Mouse (Mus musculus) liver, adult 2 months (tissue): ENCODE data around the gene Abhd14a.
"Not testable (repeated sequence)": the region's sequence is repeated elsewhere in the genome, so short reads cannot be mapped to it uniquely, and the experiment has no call there.

Experiments
- CTCF ChIP-seq: fragments of 200-500 bp; IDR thresholded peaks from 2 replicates; pipeline ENCODE4 v1.5.1; 2011; ENCODE audit warnings: low read depth, low read length, control low read depth
- POLR2A ChIP-seq: fragments of 200-500 bp; IDR thresholded peaks from 2 replicates; pipeline ENCODE4 v1.6.1; 2011; ENCODE audit warnings: low read length, control low read depth; ENCODE audit not compliant: insufficient read depth; ENCODE audit errors: extremely low read depth

DNA sequence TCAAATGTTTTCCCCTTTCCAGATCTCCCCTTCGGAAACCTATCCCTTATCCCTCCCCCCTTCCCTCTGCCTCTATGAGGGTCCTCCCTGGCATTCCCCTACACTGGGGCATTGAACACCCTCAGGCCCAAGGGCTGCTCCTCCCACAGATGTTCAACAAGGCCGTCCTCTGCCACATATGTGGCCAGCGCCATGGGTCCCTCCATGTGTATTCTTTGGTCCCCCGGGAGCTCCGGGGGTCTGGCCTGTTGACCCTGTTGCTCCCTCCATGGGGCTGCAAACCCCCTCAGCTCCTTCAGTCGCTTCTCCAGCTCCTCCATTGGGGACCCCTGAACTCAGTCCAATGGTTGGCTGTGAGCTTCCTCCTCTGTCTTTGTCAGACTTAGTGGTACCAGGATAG is 40.1 kb upstream of the Abhd14a start:
- not testable (repeated sequence) for TF ChIP-seq CTCF, POLR2A
